Mouse (Mus musculus) urinary bladder, postnatal 4 days (tissue): ENCODE data around the gene Aim2.
"Not testable (repeated sequence)": the region's sequence is repeated elsewhere in the genome, so short reads cannot be mapped to it uniquely, and the experiment has no call there.

ENCODE experiments used
- DNase-seq, 2 experiments: peaks; one replicate each; pipeline ENCODE4 v3.0.0; 2021 to 2022; ENCODE audit warnings: low spot score in 2 of 2

Aim2 gene

GRCm38 (mm10) chr1:173456761-173457160 is 106.1 kb downstream of the Aim2 start:
- DNase-seq, result no peak

GRCm38 (mm10) chr1:173480399-173481181 is 129.9 kb downstream of the Aim2 start:
- DNase-seq, result not testable (repeated sequence)

- not testable (repeated sequence) for DNase-seq
Observed at GRCm38 (mm10) chr1:173481182-173481574, 130.5 kb downstream of the Aim2 start.

GRCm38 (mm10) chr1:173490812-173491480 is 140.3 kb downstream of the Aim2 start, which contains the start of gene Ifi206:
Ifi206 (minus strand) TSS chr1:173491041.
- not testable (repeated sequence) for DNase-seq

GRCm38 (mm10) chr1:173491483-173491882 is 140.8 kb downstream of the Aim2 start:
- DNase-seq, result not testable (repeated sequence)

GRCm38 (mm10) chr1:173510595-173510994 is 159.9 kb downstream of the Aim2 start:
- DNase-seq, result not testable (repeated sequence)
